Mouse (Mus musculus) heart, postnatal 14 days (tissue): Measurements from ENCODE around the gene Id4. TPM values are rescaled to one million over a fixed set of nuclear protein-coding genes. Genes with fewer than 3 reads are reported as not detected.
A peak's percentile ranks its signal among the peaks of the same experiment; 100 is the strongest.

Experiments used
- DNase-seq, 2 experiments: peaks; one replicate each; pipeline ENCODE4 v3.0.0; 2021 to 2022
- intact Hi-C: fragments of 180-260 bp; cut with DNase I; formaldehyde crosslinking; loops from one replicate; pipeline ENCODE4 v1.15.1; 2025
- long read RNA-seq, 2 experiments: library from polyadenylated mRNA; stranded (forward); transcript quantifications; one replicate each; pipeline ENCODE4 v2.0.0; 2021
- total RNA-seq, 2 experiments: library from RNA; stranded (reverse); gene quantifications; 2 replicates each; pipeline ENCODE4 v1.2.3; 2021

The Id4 gene
- 1 to 10 TPM; 1.1 to 1.8 TPM for total RNA-seq
- long read RNA-seq, experiment 1, partial matches to known transcripts, result 0 of 4 reads
- long read RNA-seq, experiment 1, other reads (novel, unspliced or antisense), result 0 of 4 reads
- long read RNA-seq, experiment 2, transcript Id4-201 (3 exons, 3,849 nt), result major isoform, 11 of 12 reads
- long read RNA-seq, experiment 2, partial matches to known transcripts, result 0 of 12 reads
- long read RNA-seq, experiment 2, other reads (novel, unspliced or antisense), result 1 of 12 reads

DNA sequence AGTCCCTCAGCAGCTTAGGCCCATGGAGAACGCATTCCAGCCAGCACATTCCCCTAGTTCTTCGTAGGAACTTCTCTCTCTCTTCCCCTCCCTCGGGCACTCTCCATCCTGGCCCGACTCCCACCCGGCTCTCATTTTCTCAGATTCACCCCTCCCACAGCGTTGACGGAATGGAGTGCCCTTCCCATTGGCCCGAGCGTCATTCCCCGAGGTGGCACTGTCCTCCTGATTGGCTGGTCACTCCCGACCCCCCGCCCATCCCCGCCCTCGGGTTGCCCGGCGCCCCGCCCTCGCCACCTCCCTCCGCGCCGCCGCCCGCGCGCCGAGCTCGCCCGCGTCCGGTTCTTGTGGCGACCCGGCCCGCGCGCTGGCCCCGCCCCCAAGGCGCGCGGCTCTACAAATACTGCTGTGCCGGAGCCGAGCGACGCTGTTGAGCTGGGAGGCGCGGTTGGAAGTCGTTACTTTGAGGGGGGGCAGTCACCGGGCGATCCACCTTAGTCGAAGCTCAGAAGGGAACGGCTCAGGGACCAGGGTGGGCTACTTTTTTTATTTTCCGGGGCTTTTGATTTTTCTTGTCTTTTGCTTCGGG, at the start of gene Id4:
Gene Id4 (plus strand): TSS at position 539 of the 589 bp plus-strand sequence.
- intact Hi-C loops, result loop anchor here (2.0 kb wide), 1 partner anchor 34 kb away; no protein-coding TSS in a partner anchor
- DNase-seq, result peak; percentile 92 to 97

DNA sequence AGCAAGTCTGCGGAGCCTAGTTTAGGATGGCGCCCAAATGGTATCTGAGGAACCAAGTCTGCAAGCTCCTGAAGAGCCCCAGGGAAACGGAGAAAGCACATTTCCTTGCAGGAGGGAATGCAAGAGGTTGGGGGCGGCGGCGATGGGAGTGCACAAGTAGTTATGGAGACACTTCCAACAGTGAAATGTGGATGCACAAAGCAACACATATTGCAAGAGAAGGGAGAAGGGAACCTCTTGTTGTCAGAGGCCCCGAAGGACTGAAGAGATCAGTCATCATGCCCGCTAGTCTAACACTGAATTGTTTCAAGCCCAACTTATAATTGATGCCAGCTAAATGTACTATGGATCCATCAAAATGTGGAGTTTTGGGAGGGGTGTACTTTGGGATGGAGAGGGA, 33.9 kb upstream of the Id4 start:
- intact Hi-C loops, result loop anchor here (2.0 kb wide), 1 partner anchor 34 kb away; the partner anchor contains the start of gene Id4
- DNase-seq, result peak; percentile 5 to 16

DNA sequence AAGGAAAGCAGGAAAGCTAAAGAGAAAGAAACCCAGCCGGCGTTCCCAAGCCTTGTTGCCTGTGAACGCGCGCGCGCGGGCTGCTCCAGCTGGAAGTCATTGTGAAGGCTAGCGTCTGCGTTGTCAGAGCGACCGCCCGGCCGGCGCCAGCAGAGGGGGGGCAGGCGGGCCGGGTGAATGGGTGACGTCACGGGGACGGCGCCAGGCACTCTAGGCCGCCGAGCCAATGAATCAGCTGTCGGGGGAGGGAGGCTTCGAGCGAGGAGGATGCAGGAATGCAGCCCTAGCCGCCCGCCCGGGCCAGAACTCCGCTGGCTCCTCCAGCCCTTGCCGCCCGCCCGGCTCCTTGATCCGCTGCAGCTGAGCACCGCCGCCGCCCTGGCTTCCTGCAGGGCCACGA, 33.3 kb upstream of the Id4 start:
- peak; percentile 97 to 98 for DNase-seq
- intact Hi-C loops, result loop anchor here (2.0 kb wide), 1 partner anchor 33 kb away; the partner anchor contains the start of gene Id4

DNA sequence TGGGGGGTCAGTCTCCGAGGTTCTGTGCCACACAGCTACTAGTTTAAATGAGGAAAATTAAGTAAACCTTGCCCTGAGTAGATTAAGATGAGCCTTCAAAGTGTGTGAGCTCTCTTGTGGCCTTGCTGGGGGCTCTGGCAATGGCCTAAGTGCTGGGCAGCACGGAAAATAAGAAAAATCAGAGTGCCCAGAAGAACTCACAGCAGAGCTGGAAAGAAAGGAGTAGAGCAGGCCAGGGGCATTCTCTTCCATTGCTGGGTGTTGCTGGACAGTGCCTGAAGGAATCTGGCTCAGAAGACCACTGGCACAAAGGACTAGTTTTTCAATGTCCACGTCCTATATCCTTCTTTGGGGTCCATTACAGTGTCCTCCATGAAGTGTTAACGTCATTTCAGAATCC, 32.9 kb upstream of the Id4 start:
- intact Hi-C loops, result no loop called here
- DNase-seq, result peak in 1 of 2 experiments; percentile 5

DNA sequence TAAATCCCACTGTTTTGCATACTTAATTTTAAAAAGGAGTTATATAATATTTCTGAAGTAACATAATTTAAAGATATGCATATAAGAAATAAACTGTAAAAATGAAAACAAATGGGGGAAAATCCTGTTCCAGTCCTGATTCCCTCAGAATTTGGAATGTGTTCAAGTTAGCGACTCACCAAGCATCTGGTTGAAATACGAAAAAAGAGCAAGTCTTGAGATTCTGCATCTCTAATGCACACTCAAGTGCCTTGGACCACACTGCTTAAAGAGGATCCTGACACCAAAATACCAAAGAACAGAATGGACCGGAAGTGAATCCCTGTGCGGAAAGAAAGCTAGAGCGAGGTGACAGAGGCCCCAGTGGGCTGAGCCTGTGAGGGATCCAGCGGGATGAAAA, 30.0 kb upstream of the Id4 start:
- no peak for DNase-seq
- intact Hi-C loops, result loop anchor here (10.0 kb wide), 1 partner anchor 234 kb away; no protein-coding TSS in a partner anchor

DNA sequence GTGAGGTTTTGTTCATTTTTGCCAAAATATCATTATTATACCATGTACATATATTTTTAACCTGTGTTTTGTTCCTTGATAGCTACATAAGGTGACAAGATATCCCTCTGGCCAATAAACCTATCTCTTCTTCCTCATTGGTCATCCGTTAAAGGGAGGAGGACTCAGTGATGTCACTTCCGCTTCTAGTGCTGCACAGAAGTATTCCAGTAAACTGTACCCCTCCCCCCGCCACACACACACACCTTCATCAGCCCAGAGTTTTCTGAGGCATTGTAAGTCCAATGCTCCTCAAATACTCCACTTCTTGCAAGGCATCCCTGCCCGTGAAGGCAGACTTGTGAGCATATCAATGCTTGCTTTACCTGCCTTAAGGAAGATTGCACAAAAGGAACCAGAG, 24.6 kb upstream of the Id4 start:
- no peak for DNase-seq
- intact Hi-C loops, result loop anchor here (10.0 kb wide), 1 partner anchor 228 kb away; no protein-coding TSS in a partner anchor

DNA sequence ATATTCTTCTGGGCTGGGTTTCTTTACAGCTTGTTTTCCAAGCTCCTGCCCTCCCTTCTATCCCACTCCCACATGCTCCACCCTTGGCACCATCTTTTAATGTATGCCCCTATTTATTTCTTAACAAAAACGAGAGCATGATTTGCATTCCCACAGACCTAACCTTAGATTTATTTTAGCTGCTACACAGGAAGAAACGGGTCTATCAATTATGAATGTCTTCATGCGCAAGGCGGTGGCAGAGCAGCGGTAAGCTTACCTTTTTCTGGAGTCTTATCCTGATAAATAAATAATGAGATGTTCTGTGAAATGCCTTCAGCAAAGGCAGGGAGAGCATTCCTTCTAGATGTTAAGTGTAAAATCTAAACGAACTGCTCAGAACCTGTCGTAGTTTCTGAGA, 24.2 kb upstream of the Id4 start:
- intact Hi-C loops, result loop anchor here (10.0 kb wide), 1 partner anchor 228 kb away; no protein-coding TSS in a partner anchor
- DNase-seq, result no peak

DNA sequence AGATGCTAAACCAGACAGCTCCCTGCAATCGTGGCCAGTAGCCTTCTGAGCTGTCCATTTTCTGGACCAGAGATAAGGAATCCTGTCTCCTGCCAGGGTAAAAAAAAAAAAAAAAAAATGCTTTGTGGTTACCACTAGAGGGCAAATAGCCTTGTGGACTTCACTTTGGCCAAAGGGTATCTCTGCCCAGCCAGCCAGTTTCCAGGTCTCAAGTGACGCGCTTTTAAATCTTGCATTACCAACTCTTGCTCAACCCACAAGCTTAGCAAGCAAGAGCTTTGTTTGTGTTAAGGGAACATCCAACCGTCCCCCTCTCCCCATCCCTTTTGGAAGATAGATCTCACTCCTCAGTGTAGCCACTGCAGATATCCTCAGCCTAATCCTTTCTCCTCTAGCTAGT, 23.5 kb upstream of the Id4 start:
- intact Hi-C loops, result loop anchor here (10.0 kb wide), 1 partner anchor 227 kb away; no protein-coding TSS in a partner anchor
- peak; percentile 6 to 17 for DNase-seq

DNA sequence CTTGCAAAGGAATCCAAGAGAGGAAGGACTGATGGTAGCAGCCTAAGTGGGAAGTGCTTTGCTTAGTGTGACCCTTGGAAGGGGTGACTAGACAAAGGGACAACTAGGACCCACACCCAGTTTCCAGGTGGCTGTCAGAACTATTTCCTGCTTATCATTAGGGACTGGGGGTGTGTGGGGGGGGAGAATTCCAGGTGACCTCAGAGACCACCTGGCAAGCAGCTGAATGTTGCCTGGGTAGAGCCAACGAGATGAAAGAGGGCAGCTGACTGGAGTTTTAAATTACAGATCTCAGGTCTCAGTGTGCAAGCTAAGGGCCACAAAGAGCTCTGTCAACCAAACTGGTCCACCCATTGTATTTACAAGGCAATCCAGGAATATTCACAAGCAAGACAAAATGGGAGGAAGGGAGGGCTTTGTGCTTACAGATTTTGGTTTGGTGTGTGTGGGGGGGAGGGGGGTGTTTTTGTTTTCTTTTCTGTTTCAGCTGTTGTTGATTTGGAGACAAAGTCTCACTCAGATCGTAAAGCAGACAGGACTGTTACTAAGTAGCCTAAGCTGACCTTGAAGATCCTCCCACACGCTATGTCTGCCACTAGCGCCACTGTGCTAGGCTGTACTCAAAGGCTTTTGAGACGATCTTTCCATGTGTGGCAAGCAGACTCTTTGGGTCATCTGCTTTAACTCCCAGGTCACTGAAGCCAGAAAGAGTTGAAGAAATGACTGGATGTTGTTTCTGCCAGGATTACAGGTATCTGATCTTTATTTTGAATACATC, 15.6 kb upstream of the Id4 start:
- DNase-seq, result no peak
- intact Hi-C loops, result no loop called here

DNA sequence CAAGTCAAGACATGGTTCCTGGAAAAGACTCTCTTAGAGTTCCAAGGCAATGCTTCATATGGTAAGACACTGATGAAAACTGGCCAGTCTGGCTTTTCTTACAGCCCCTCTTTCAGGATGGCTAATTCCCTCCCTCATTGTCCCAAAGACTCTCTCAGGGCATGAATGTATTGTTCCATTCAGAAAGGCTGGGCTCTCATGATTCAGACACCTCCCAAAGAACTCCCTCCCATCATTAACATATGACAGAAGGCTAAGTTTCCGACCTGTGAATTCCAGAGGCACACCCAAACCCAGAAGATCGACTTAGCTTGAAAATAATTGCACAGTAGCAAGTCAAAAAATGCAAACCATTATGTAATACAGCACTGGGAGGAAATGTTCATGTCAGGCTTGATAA, 8.5 kb upstream of the Id4 start:
- DNase-seq, result no peak
- intact Hi-C loops, result no loop called here

DNA sequence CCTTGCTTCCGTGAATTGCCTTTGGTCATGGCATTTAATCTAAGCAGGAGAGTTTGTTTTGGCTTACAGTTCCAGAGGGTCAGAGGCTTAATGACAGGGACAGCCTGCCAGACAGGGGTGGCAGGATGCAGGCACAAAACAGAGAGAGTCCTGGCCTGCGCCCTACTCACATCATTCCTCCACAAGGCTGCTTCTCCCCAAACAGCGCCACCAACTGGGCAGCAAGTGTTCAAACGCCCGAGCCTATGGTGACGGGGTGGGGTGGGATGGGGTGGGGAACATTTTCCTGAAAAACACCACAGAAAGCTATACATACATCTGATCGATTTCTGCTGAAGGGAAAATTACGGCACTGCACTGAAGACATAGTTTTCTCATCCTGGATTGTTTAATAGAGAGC, 6.0 kb upstream of the Id4 start:
- intact Hi-C loops, result no loop called here
- DNase-seq, result no peak

DNA sequence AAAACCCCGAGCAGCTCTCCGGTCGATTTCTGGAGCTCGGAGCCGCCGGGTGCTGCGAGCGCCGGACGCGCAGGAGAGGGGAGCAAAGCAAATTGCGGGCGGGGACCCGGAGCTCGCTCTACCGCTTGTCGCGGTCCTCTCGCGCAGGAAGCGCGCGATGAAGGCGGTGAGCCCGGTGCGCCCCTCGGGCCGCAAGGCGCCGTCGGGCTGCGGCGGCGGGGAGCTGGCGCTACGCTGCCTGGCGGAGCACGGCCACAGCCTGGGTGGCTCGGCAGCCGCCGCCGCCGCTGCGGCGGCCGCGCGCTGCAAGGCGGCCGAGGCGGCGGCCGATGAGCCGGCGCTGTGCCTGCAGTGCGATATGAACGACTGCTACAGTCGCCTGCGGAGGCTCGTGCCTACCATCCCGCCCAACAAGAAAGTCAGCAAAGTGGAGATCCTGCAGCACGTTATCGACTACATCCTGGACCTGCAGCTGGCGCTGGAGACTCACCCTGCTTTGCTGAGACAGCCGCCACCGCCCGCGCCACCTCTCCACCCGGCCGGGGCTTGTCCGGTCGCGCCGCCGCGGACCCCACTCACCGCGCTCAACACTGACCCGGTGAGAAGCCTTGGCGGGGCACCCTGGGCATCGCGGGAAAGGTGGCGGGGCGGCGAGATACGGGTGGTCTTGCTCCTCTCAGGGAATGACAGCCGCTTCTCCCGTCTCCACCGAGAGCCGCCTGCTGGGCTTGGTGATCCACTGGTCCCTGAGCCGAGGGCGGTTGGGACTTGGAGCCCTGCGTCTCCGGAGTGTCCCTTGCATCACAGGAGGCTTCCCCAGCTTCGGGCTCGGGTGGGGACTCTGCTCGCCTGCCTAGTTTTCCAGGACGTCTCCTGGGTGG, 553 bp downstream of the Id4 start:
- intact Hi-C loops, result loop anchor here (2.0 kb wide), 1 partner anchor 35 kb away; no protein-coding TSS in a partner anchor
- peak; percentile 59 to 60 for DNase-seq

DNA sequence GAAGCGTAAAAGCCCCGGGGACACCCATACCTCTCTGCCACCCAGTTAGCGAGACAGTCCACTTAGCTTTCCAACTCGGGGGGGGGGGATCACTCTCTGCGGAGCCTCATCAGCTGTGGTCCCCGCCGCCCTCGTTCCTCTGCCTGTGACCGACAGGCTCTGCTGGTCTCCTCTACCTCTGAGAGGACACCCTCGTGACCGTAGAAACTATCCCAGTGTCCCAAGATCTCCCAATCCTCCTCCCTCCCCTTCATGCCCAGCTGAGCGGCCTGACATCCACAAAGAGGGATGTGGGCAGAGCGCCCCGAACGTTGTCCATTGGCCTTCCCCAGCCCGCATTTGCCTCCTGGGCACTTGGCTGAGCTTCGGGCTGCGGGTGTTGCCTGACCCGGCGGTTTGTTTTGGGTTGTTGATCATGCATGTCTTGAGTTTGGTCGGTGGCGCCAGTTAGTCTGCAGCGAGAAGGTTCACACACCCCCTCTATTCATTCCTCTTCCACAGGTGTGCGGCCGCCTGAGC, 1.5 kb downstream of the Id4 start:
- peak; percentile 5 to 14 for DNase-seq
- intact Hi-C loops, result no loop called here

DNA sequence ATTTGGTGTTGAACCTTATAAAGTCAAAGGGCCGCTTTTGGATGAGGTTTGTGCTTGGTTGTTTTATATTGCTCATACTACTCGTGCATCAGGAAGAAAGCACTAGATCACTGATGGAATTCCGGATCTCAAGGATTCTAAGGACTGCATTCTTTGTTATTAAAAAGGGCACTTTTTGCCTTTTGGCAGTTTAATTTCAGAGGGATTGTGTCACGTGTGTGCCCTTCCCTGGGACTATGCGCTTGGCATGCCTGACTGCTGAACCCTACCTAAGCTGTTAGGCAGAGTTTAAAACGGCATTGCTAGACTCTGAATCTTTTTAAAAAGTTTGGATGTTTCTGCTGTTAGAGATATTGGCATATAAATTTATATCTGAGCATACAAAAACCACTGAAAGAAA, 4.0 kb downstream of the Id4 start:
- intact Hi-C loops, result loop anchor here (5.0 kb wide), 1 partner anchor 593 kb away; no protein-coding TSS in a partner anchor
- no peak for DNase-seq

DNA sequence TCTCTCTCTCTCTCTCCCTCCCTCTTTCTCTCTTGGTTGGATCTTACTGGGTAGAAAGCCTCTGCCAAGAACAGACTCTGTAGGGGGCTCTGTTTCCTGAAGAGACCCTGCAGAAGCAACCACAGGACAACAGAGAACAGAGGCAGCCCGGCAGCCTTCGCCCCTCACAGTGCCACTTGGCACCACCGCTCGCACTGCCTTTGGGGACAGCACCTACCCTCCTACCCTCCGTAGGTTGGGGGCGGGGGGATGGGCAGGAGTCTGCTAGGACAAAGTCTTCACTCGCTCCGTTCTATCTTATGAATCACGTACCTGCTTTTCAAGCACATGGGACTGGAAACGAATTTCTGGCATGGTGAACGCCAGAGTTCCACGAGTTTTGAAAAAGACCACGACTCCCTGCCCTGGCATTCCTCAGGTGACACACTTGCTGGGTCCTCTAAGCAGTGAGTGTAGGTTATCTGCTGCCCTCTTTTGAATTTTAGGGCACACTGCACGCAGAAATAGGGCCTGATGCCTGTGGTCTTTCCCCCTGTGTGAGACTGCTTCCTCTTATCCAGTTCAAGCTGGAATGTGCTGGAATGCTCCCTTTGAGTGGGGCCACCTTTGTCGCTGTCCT, 12.5 kb downstream of the Id4 start:
- DNase-seq, result peak; percentile 32 to 53
- intact Hi-C loops, result loop anchor here (2.0 to 5.0 kb wide), 3 partner anchors 189 to 926 kb away; no protein-coding TSS in a partner anchor

DNA sequence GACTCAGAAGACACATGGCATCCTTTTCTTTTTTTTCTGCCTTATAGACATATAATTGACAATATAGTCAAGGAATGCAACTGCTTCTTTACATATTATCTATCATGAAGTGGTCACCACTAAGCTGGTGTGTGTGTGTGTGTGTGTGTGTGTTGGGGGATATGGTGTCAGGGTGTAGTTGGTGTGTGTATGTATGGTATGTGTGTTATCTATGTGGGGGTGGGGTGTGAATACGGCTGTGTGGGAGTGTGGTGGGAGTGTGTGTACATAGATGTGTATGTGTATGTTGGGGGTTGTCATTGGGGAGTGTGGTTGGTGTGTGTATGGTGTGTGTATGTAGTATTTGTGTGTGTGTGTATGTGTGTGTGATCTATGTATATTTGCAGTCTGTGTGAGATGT, 13.1 kb downstream of the Id4 start:
- intact Hi-C loops, result loop anchor here (5.0 kb wide), 2 partner anchors 188 to 927 kb away; no protein-coding TSS in a partner anchor

DNA sequence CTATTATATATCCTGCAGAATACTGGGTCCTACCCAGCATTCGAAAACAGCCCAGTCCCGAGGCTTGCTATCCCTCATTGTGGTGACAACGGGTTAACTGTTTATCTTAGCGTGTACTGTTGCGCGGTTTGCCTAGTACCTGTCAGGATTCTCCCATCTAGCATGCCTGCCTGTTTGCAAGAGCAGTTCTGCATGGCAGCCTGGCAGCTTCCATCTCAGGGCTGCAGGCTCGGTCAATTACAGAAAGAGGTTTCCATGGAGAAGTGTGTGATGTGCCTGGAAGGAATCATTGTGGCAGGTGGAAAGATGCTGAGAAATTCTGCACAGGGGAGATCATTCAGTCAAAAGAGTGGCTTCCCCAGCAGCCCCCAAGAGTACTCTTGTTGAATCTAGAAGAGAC, 16.0 kb downstream of the Id4 start:
- intact Hi-C loops, result no loop called here
- no peak for DNase-seq

More for the DNA sequence above, 13.1 kb downstream of the Id4 start:
- no peak for DNase-seq

DNA sequence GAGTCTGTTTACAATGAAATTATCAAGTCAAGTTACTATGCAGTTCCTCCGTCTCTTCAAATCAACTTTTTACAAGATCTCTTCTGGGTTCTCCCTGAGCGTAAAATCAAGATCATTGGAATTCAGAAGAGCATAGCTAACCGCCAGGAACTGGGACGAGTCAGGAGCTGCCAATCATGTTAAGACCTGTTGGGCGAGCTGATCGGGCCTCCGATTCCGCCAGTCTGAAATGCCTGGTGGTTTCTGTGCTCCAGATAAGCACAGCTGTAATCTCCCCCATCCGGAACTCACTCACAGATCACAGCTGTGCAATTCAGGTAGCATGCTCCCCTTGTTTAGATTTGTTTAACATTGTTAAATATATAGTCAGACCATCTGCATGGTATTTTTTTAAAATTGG, 23.4 kb downstream of the Id4 start:
- no peak for DNase-seq
- intact Hi-C loops, result no loop called here
